Mouse (Mus musculus) forebrain, embryonic 11.5 days (tissue): ENCODE data around the gene Sf3b4. TPM values are rescaled to one million over a fixed set of nuclear protein-coding genes. Genes with fewer than 3 reads are reported as not detected.
"Not testable (repeated sequence)": the region's sequence is repeated elsewhere in the genome, so short reads cannot be mapped to it uniquely, and the experiment has no call there.

ENCODE experiments used
- ATAC-seq: fragments of 200-750 bp; cut with Nextera tagmentation; replicated peaks from 2 replicates; pipeline ENCODE4 v1.8.0; 2017; ENCODE audit warnings: moderate TSS enrichment; ENCODE audit not compliant: low FRiP score
- DNase-seq: peaks from one replicate; pipeline ENCODE4 v3.0.0-alpha.2; 2017; ENCODE audit warnings: low spot score
- H3K27ac ChIP-seq: fragments of 300-500 bp; sonication (generic); 2 replicates; pipeline ENCODE4 v1.5.1; 2014; ENCODE audit warnings: low read depth, low read length
- H3K27me3 ChIP-seq: fragments of 300-500 bp; sonication (generic); 2 replicates; pipeline ENCODE4 v1.6.1; 2014; ENCODE audit warnings: mild to moderate bottlenecking, low read length, mixed read lengths; ENCODE audit not compliant: control insufficient read depth, insufficient read depth
- H3K36me3 ChIP-seq: fragments of 300-500 bp; sonication (generic); 2 replicates; pipeline ENCODE4 v1.6.1; 2014; ENCODE audit warnings: mild to moderate bottlenecking, low read length, moderate library complexity, mixed read lengths; ENCODE audit not compliant: control insufficient read depth, insufficient read depth
- H3K4me1 ChIP-seq: fragments of 300-500 bp; sonication (generic); replicated peaks from 2 replicates; pipeline ENCODE4 v1.6.1; 2014; ENCODE audit warnings: low read length, mixed read lengths; ENCODE audit not compliant: control insufficient read depth, insufficient read depth
- H3K4me2 ChIP-seq: fragments of 300-500 bp; sonication (generic); 2 replicates; pipeline ENCODE4 v1.6.1; 2014; ENCODE audit warnings: low read depth, mild to moderate bottlenecking, low read length, moderate library complexity, mixed read lengths; ENCODE audit not compliant: severe bottlenecking
- H3K4me3 ChIP-seq: fragments of 300-500 bp; sonication (generic); 2 replicates; pipeline ENCODE4 v1.5.1; 2014; ENCODE audit warnings: low read depth, low read length
- H3K9ac ChIP-seq: fragments of 300-500 bp; sonication (generic); 2 replicates; pipeline ENCODE4 v1.6.1; 2014; ENCODE audit warnings: low read length
- H3K9me3 ChIP-seq: fragments of 300-500 bp; sonication (generic); 2 replicates; pipeline ENCODE4 v1.6.1; 2016; ENCODE audit warnings: low read length, mixed read lengths; ENCODE audit not compliant: control insufficient read depth
- WGBS: fragments of 180-500 bp; shearing (Covaris S2); extraction: QIAGEN DNeasy Blood & Tissue Kit; methylation state at CpG from one replicate; pipeline ENCODE4 v1.1.7; 2014; 5-methylcytosine and 5-hydroxymethylcytosine counted together
- polyA plus RNA-seq: library from polyadenylated mRNA; unstranded; fragments of >200 nt; fragmentation: Nextera tagmentation; extraction: Ambion mirVana; gene quantifications from 2 replicates; pipeline ENCODE4 v1.2.1, GENCODE M21; 2014

The Sf3b4 gene
- polyA plus RNA-seq, 1 experiment from 2014 or later: 230 TPM

GRCm38 (mm10) chr3:96168466-96169158, 3.5 kb upstream of the Sf3b4 start:
- DNase-seq (no peak), ATAC-seq (no peak)
- no peaks in the 10 kb centered on the region for H3K36me3 ChIP-seq
- WGBS: 79% methylated on average over 12 of the region's 12 CpGs
- H3K9ac ChIP-seq: no peak overlapping the region
- peaks cover 3% of the 10 kb centered on the region; the same call in 1 of the 2 replicates for H3K4me1 ChIP-seq
- no peaks in the 10 kb centered on the region for H3K27me3 ChIP-seq
- no peak overlapping the region for H3K4me3 ChIP-seq
- no peak overlapping the region for H3K27ac ChIP-seq
- no peak overlapping the region for H3K4me2 ChIP-seq
- H3K9me3 ChIP-seq: no peaks in the 10 kb centered on the region

GRCm38 (mm10) chr3:96170276-96170675, 1.9 kb upstream of the Sf3b4 start:
- no peak overlapping the region for H3K4me3 ChIP-seq
- H3K36me3 ChIP-seq: no peaks in the 10 kb centered on the region; the same call in 1 of the 2 replicates
- H3K4me2 ChIP-seq: no peak overlapping the region
- DNase-seq (no peak), ATAC-seq (no peak)
- no peaks in the 10 kb centered on the region for H3K27me3 ChIP-seq
- 82% methylated on average over 4 of the region's 4 CpGs for WGBS
- H3K4me1 ChIP-seq: peaks cover 9% of the 10 kb centered on the region
- H3K9ac ChIP-seq: no peak overlapping the region
- H3K9me3 ChIP-seq: no peaks in the 10 kb centered on the region
- H3K27ac ChIP-seq: no peak overlapping the region

DNA sequence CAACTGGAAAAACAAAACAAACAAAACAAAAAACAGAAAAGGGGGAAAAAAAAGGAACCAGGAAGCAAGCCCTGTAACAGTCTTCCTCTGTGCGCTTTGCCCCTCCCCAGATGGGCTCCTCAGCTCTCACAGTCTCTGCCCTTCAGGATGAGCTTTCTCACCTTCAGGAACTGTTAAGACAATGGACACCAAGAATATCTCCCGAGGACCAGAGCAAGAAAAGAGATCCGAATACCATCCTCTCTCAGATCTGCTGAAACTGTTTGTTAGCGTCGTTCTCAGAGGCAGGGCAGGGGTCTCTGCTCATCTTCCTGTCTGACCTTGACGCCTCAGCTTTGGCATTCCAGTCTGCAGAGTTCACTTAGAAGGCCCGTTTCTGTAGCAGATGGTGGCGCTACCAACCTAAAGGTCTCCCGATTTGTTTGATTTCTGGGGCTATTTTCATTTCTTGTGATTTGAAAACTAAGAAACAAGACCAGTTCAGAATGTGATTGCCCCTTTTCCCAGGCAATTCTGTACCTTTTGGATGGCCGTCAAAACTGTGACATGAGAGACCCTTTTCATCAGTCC, 1.1 kb upstream of the Sf3b4 start:
- DNase-seq (no peak), ATAC-seq (no peak)
- Histone ChIP-seq H3K4me1 (peaks cover 9% of the 10 kb centered on the region), H3K4me2 (peak overlapping the region; percentile 87), H3K4me3 (peak overlapping the region; percentile 74), H3K9ac (peak overlapping the region; percentile 96), H3K9me3 (no peaks in the 10 kb centered on the region), H3K36me3 (no peaks in the 10 kb centered on the region; the same call in 1 of the 2 replicates), H3K27ac (peak overlapping the region; percentile 97; the same call in 1 of the 2 replicates), H3K27me3 (no peaks in the 10 kb centered on the region)
- WGBS: 83% methylated on average over 10 of the region's 10 CpGs

- peaks cover 2% of the 10 kb centered on the region; the same call in 1 of the 2 replicates for H3K36me3 ChIP-seq
- no peak; the same call in 1 of the 2 replicates for ATAC-seq
- peak overlapping the region; percentile 87 for H3K4me2 ChIP-seq
- H3K9ac ChIP-seq: peak overlapping the region; percentile 96
- H3K27ac ChIP-seq: peak overlapping the region; percentile 97
- DNase-seq: no peak
- no peaks in the 10 kb centered on the region for H3K9me3 ChIP-seq
- no peaks in the 10 kb centered on the region for H3K27me3 ChIP-seq
- 23% methylated on average over 18 of the region's 18 CpGs for WGBS
- H3K4me3 ChIP-seq: peak overlapping the region; percentile 74
- H3K4me1 ChIP-seq: peaks cover 9% of the 10 kb centered on the region
These were observed 442 bp upstream of the Sf3b4 start for GRCm38 (mm10) chr3:96171583-96172196.

- peaks cover 5% of the 10 kb centered on the region; the same call in 1 of the 2 replicates for H3K36me3 ChIP-seq
- H3K4me2 ChIP-seq: peak overlapping the region; percentile 48
- no peak for ATAC-seq
- no peaks in the 10 kb centered on the region for H3K9me3 ChIP-seq
- H3K9ac ChIP-seq: peak overlapping the region; percentile 96
- H3K4me1 ChIP-seq: peaks cover 9% of the 10 kb centered on the region
- no peaks in the 10 kb centered on the region for H3K27me3 ChIP-seq
- DNase-seq: no peak
- 38% methylated on average over 7 of the region's 7 CpGs for WGBS
- H3K27ac ChIP-seq: no peak overlapping the region
- H3K4me3 ChIP-seq: peak overlapping the region; percentile 74
These were observed 1.1 kb downstream of the Sf3b4 start for GRCm38 (mm10) chr3:96173185-96173584.

GRCm38 (mm10) chr3:96174042-96174441, 1.9 kb downstream of the Sf3b4 start:
- not testable (repeated sequence) for DNase-seq, ATAC-seq, H3K4me3 ChIP-seq, H3K27ac ChIP-seq, H3K9me3 ChIP-seq, H3K4me1 ChIP-seq, H3K36me3 ChIP-seq, H3K9ac ChIP-seq, H3K27me3 ChIP-seq, H3K4me2 ChIP-seq
- 91% methylated on average over 4 of the region's 4 CpGs for WGBS

GRCm38 (mm10) chr3:96175251-96175650, 3.1 kb downstream of the Sf3b4 start:
- ATAC-seq: no peak
- H3K36me3 ChIP-seq: peaks cover 5% of the 10 kb centered on the region; the same call in 1 of the 2 replicates

DNA sequence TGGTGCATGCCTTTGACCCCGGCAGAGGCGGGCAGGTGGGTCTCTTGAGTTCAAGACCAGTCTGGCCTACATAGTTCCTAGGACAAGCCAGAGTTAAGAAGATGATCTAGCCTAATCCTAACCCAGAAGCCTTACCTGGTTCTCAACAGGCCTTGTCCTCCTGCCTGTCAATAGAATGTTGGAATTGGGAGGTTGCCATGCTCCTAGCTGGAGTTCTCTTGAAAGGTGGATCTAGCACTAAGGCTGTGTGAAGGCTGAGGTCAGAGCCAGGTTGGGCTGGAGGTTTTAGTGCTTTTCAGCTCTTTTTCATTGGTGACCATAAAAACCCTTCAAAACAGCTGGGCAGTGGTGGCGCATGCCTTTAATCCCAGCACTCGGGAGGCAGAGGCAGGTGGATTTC, 6.3 kb downstream of the Sf3b4 start:
- Histone ChIP-seq H3K27ac (no peak overlapping the region), H3K9ac (no peak overlapping the region), H3K4me3 (no peak overlapping the region), H3K4me1 (peaks cover 13% of the 10 kb centered on the region), H3K27me3 (no peaks in the 10 kb centered on the region), H3K4me2 (no peak overlapping the region), H3K36me3 (peaks cover 5% of the 10 kb centered on the region; the same call in 1 of the 2 replicates), H3K9me3 (no peaks in the 10 kb centered on the region)
- 94% methylated on average over 4 of the region's 4 CpGs for WGBS
- no peak for ATAC-seq
- DNase-seq: no peak

More at GRCm38 (mm10) chr3:96175251-96175650, 3.1 kb downstream of the Sf3b4 start:
- Histone ChIP-seq H3K9ac (no peak overlapping the region), H3K4me1 (peaks cover 9% of the 10 kb centered on the region), H3K27ac (no peak overlapping the region), H3K27me3 (no peaks in the 10 kb centered on the region), H3K4me3 (no peak overlapping the region), H3K9me3 (no peaks in the 10 kb centered on the region), H3K4me2 (no peak overlapping the region)
- DNase-seq: no peak
- WGBS: 94% methylated on average over 6 of the region's 6 CpGs
